Mouse (Mus musculus) stomach, postnatal 0 days (tissue): Measurements from ENCODE around the gene Mecom.

Source experiments
- CTCF ChIP-seq: IDR thresholded peaks from 2 replicates; pipeline ENCODE4 v1.5.1; 2016; ENCODE audit warnings: antibody characterized with exemption, low read depth, mild to moderate bottlenecking, moderate library complexity
- EP300 ChIP-seq: optimal IDR thresholded peaks from 2 replicates; pipeline ENCODE3; 2016; ENCODE audit warnings: antibody characterized with exemption

GRCm38 (mm10) chr3:30519425-30519824 lies 28.4 kb downstream of the Mecom start:
- TF ChIP-seq EP300: no peak
- TF ChIP-seq CTCF: no peak
